Mouse (Mus musculus) kidney, embryonic 16.5 days (tissue): Measurements from ENCODE around the gene Rbm43. TPM values are rescaled to one million over a fixed set of nuclear protein-coding genes. Genes with fewer than 3 reads are reported as not detected.

Experiments
- ATAC-seq: fragments of 200-750 bp; cut with Nextera tagmentation; 2 replicates; pipeline ENCODE4 v1.8.0; 2017; ENCODE audit warnings: moderate TSS enrichment; ENCODE audit not compliant: low FRiP score, low TSS enrichment
- H3K27ac ChIP-seq: fragments of 300-500 bp; sonication (generic); 2 replicates; pipeline ENCODE4 v1.5.1; 2014; ENCODE audit warnings: low read length
- H3K27me3 ChIP-seq: fragments of 300-500 bp; sonication (generic); 2 replicates; pipeline ENCODE4 v1.6.1; 2014; ENCODE audit warnings: low read length, control low read depth, mixed read lengths; ENCODE audit not compliant: insufficient read depth
- H3K36me3 ChIP-seq: fragments of 300-500 bp; sonication (generic); 2 replicates; pipeline ENCODE4 v1.6.1; 2014; ENCODE audit warnings: low read length, control low read depth, mixed read lengths; ENCODE audit not compliant: insufficient read depth
- H3K4me1 ChIP-seq: fragments of 300-500 bp; sonication (generic); 2 replicates; pipeline ENCODE4 v1.6.1; 2014; ENCODE audit warnings: low read length, control low read depth, mixed read lengths; ENCODE audit not compliant: insufficient read depth
- H3K4me2 ChIP-seq: fragments of 300-500 bp; sonication (generic); replicated peaks from 2 replicates; pipeline ENCODE4 v1.6.1; 2014; ENCODE audit warnings: low read depth, low read length
- H3K4me3 ChIP-seq: fragments of 300-500 bp; sonication (generic); 2 replicates; pipeline ENCODE4 v1.5.1; 2014; ENCODE audit warnings: mild to moderate bottlenecking, low read length
- H3K9ac ChIP-seq: fragments of 300-500 bp; sonication (generic); replicated peaks from 2 replicates; pipeline ENCODE4 v1.6.1; 2014; ENCODE audit warnings: low read length
- H3K9me3 ChIP-seq: fragments of 300-500 bp; sonication (generic); 2 replicates; pipeline ENCODE4 v1.6.1; 2016; ENCODE audit warnings: low read length, control low read depth
- WGBS: fragments of 180-500 bp; shearing (Covaris S2); extraction: QIAGEN DNeasy Blood & Tissue Kit; methylation state at CpG from one replicate; pipeline ENCODE4 v1.1.7; 2014; 5-methylcytosine and 5-hydroxymethylcytosine counted together
- polyA plus RNA-seq: library from polyadenylated mRNA; unstranded; fragments of >200 nt; fragmentation: Nextera tagmentation; extraction: Ambion mirVana; gene quantifications from 2 replicates; pipeline ENCODE4 v1.2.1, GENCODE M21; 2015

Gene Rbm43
- 13.6 and 14.9 TPM in 2 replicates for polyA plus RNA-seq

DNA sequence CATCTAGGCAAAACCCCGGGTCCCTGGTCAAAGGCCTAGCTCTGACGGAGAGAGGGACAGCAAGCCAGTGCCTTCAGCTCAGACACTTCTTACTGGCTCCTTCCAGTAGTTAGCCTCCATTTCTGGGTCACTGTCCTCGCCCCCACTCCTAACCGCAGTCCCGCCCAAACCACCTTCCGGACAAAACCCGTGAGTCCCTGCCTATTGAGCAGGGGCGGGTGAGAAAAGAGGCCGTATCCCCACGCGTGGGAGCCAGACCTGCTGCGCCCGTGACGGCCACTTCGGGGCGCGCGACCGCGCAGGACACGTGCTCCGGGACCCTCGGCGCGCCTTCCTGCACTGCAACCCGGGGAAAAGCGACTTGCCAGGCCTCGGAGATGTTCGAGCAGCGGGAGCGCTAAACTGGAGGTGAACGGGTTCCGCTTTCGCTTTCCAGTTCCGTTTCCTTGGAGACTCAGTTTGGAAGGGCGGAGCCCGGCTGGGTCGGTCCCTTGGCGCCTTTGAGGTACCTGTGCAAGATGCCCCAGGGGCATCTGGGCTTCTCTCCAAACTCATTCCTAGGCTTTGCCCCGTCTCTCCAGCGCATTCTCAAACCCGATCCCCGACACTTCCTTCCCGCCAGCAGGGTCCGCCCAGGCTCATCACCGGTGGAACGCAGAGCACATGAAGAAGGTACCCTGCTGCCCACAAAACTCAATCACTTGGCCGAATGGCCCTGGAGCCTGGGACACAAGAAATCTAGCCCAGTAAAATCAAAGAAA lies at the start of gene Rbm43:
Gene Rbm43 (minus strand): TSS at position 590 of the 761 bp plus-strand sequence.
- no peaks in the 10 kb centered on the region for H3K36me3 ChIP-seq
- no peaks in the 10 kb centered on the region for H3K9me3 ChIP-seq
- peak within 1 kb of the TSS; percentile 69 for H3K4me2 ChIP-seq
- H3K27me3 ChIP-seq = no peaks in the 10 kb centered on the region
- ATAC-seq = peak; percentile 72
- H3K4me3 ChIP-seq = peak within 1 kb of the TSS; percentile 70
- WGBS = under 1% methylated on average over 48 of the region's 48 CpGs
- peak within 1 kb of the TSS; percentile 76 for H3K9ac ChIP-seq
- H3K27ac ChIP-seq = peak within 1 kb of the TSS; percentile 44
- H3K4me1 ChIP-seq = 0 out of 2 replicates have a peak, but pooled peaks cover 3% of the 10 kb centered on the region

DNA sequence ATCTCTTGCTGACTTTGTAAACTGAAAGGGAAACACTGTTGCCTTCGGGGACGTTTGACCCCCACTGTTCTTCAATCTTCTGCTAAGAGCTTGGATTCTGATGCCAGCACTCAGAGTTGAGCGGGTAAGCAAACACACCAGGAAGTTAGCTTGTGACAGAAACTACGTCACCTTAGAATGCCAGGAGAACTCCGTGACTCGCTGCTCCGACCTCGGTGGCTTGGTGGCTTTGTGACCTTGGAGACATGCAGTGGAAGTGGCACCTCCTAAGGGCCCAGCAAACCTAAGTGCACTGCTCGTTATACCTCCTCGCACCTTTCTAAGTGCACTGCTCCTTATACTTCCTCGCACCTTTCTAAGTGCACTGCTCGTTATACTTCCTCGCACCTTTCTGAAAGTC lies 47.3 kb upstream of the Rbm43 start:
- WGBS = 50% methylated on average over 13 of the region's 13 CpGs
- no peaks in the 10 kb centered on the region for H3K27me3 ChIP-seq
- peak overlapping the region; percentile 65 for H3K27ac ChIP-seq
- ATAC-seq = no peak
- no peak overlapping the region for H3K9ac ChIP-seq
- H3K4me1 ChIP-seq = peaks cover 9% of the 10 kb centered on the region
- H3K9me3 ChIP-seq = peaks cover 10% of the 10 kb centered on the region
- H3K4me3 ChIP-seq = no peak overlapping the region
- H3K36me3 ChIP-seq = no peaks in the 10 kb centered on the region
- H3K4me2 ChIP-seq = 0 out of 2 replicates have a peak overlapping the region, but pooled peaks have one; percentile 1

DNA sequence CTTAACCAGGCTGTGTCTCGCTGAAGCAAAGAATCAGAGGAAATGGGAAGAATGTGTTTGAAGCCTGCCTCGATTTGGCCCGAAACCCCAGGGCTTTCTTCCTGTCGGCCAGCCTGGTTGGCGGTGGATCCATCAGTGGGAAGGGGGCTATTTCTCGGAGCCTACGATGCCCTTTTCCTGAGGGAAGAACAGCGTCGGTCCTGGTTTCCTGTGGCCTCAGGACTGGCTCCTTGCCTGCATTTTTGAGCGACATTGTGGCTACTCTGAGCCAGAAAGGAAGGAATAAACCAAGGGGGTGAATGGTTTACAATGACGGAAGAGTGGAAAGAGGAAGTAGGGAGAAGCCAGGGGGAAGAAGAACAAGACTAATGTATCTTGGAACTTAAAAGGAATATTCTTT lies 46.7 kb upstream of the Rbm43 start:
- peak; percentile 49; the same call in 1 of the 2 replicates for ATAC-seq
- 54% methylated on average over 11 of the region's 11 CpGs for WGBS
- Histone ChIP-seq H3K4me2 (peak overlapping the region; percentile 26; the same call in 1 of the 2 replicates), H3K36me3 (no peaks in the 10 kb centered on the region), H3K9me3 (peaks cover 10% of the 10 kb centered on the region), H3K27me3 (no peaks in the 10 kb centered on the region), H3K4me3 (no peak overlapping the region), H3K27ac (peak overlapping the region; percentile 79), H3K4me1 (peaks cover 9% of the 10 kb centered on the region), H3K9ac (0 out of 2 replicates have a peak overlapping the region, but pooled peaks have one; percentile 2)

DNA sequence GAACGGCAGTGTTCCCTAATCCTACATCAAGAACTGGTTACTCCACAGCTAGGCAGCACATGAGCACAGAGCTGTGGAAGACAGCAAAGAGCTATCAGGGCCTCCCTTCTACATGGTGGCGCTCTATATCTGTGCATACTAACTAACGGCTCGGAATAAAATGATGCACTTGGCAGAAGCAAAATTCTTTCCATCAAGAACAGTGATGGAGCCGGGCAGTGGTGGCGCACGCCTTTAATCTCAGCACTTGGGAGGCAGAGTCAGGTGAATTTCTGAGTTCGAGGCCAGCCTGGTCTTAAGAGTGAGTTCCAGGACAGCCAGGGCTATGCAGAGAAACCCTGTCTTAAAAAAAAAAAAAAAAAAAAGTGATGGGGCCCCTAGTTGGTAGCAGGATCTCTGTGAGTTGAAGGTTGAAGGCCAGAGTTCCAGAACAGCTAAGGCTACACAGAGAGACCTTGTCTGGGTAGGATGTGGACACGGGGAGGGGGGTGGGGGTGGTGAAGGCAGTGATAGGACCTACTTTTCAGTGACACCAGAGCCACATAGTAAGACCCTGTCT lies 38.5 kb upstream of the Rbm43 start, which contains the start of gene Nmi:
Gene Nmi (minus strand): TSS at position 85 of the 559 bp plus-strand sequence.
- H3K4me1 ChIP-seq = no peaks in the 10 kb centered on the region
- no peaks in the 10 kb centered on the region; the same call in none of the 2 replicates for H3K9me3 ChIP-seq
- H3K9ac ChIP-seq = peak within 1 kb of the TSS; percentile 84
- H3K36me3 ChIP-seq = no peaks in the 10 kb centered on the region
- H3K4me3 ChIP-seq = peak within 1 kb of the TSS; percentile 73
- ATAC-seq = peak; percentile 58; the same call in 1 of the 2 replicates
- H3K27me3 ChIP-seq = no peaks in the 10 kb centered on the region
- H3K27ac ChIP-seq = peak within 1 kb of the TSS; percentile 85
- H3K4me2 ChIP-seq = peak within 1 kb of the TSS; percentile 67
- WGBS = 68% methylated on average over 9 of the region's 9 CpGs

DNA sequence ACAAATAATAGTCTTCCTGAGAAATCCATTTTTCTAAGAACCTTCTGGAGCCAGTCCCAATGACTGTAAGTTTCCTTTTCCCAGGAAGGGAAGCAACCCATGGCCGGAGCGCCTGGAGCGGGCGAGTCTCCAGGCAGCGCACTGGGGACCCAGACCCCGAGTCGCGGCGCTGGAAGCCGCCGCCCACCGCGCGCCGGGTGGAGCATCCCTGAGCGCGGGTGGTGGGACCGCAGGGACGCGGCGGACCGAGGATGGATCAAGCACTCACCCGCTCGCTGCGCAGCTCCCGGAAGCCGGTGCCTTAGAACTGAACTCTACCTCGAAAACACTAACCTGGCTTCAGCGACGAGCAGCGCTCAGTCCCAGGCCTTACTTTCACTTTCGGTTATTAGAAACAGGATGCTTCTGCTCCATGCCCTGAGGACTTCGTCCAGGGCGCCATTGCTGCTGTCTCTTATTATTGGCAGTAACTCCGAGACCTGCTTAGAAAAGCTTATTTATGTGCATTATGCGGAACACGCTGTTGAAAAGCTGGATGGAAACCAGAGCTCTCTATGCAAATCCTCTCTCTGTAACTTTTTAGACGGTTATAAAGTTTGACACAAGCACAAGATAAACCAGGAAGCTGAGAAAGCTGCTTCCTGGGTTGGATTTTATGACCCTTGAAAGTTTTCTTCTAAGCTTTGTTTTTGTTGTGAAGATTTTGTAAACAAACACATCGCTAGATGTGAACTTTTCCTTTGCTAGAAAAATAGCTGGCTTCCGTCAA lies 37.9 kb upstream of the Rbm43 start:
- H3K4me3 ChIP-seq = peak overlapping the region; percentile 73
- H3K4me1 ChIP-seq = no peaks in the 10 kb centered on the region
- peak overlapping the region; percentile 85 for H3K27ac ChIP-seq
- H3K9ac ChIP-seq = peak overlapping the region; percentile 84
- peak; percentile 85 for ATAC-seq
- no peaks in the 10 kb centered on the region for H3K27me3 ChIP-seq
- H3K9me3 ChIP-seq = no peaks in the 10 kb centered on the region; the same call in 1 of the 2 replicates
- 1% methylated on average over 40 of the region's 40 CpGs for WGBS
- peak overlapping the region; percentile 67 for H3K4me2 ChIP-seq
- no peaks in the 10 kb centered on the region for H3K36me3 ChIP-seq

DNA sequence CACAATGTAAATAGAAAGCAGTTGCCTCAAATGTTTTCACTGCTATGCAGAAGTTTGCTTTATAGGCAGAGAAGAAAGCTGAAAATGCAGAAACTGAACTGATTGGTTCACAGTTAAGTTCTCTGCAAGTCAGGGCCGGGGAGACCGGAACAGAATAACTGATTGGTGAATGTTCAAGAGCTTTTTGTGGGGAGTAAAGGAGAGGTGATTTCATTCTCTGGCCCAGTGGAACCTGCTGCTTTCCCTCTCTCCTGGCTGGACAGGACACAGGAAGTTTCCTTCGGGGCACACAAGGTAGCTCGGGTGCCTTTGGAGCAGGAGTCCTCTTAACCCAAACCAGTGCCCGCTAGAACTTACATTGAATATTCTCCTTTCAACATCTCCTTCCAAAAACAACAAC lies 37.2 kb upstream of the Rbm43 start:
- Histone ChIP-seq H3K4me1 (no peaks in the 10 kb centered on the region), H3K4me3 (peak overlapping the region; percentile 73), H3K27me3 (no peaks in the 10 kb centered on the region), H3K9me3 (no peaks in the 10 kb centered on the region; the same call in 1 of the 2 replicates), H3K4me2 (peak overlapping the region; percentile 67), H3K27ac (peak overlapping the region; percentile 85), H3K36me3 (no peaks in the 10 kb centered on the region), H3K9ac (no peak overlapping the region)
- ATAC-seq = peak; percentile 75
- WGBS = 57% methylated on average over 5 of the region's 5 CpGs

DNA sequence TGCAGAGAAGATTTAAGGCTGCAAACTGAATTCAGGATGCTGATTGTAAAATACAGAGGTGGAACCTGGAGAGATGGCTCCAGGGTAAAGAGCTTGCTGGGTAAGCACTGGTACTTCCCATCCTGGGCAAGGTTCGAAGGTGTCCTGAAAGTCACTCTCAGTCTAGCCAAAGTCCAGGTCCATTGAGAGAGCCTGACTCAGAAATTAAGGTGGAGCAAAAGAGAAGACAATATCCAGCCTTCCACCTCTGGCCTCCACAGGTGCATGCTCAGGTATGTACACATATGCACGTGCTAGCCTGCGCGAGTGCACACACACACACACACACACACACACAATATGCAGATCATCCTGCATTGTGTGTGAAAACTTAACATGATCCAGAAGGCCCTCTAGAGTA lies 35.9 kb upstream of the Rbm43 start:
- Histone ChIP-seq H3K4me2 (no peak overlapping the region), H3K9me3 (no peaks in the 10 kb centered on the region; the same call in 1 of the 2 replicates), H3K9ac (no peak overlapping the region), H3K4me1 (no peaks in the 10 kb centered on the region), H3K4me3 (no peak overlapping the region), H3K27ac (no peak overlapping the region), H3K27me3 (no peaks in the 10 kb centered on the region), H3K36me3 (no peaks in the 10 kb centered on the region)
- WGBS = 93% methylated on average over 4 of the region's 4 CpGs
- no peak for ATAC-seq

DNA sequence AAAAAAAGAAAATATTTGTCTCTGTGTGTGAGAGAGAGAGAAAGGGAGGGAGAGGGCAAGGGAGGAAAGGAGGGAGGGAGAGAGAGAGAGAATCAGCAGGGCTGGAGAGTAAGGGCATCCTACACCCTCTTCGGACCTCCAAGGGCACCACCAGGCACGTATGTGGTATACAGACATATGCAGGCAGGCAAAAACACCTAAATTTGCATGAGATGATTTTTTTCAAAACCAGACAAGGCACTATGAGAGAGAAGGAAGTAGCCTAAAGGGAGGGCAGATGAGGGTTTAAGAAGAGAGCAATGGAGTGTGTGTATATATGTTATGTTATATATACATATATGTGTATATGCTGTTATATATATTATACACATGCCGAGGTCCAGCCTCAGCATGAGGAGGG lies 32.3 kb upstream of the Rbm43 start:
- Histone ChIP-seq H3K4me3 (no peak overlapping the region), H3K27me3 (no peaks in the 10 kb centered on the region), H3K9me3 (no peaks in the 10 kb centered on the region; the same call in 1 of the 2 replicates), H3K4me1 (no peaks in the 10 kb centered on the region), H3K36me3 (no peaks in the 10 kb centered on the region), H3K9ac (no peak overlapping the region), H3K27ac (no peak overlapping the region), H3K4me2 (no peak overlapping the region)
- 87% methylated on average over 3 of the region's 3 CpGs for WGBS
- no peak for ATAC-seq

DNA sequence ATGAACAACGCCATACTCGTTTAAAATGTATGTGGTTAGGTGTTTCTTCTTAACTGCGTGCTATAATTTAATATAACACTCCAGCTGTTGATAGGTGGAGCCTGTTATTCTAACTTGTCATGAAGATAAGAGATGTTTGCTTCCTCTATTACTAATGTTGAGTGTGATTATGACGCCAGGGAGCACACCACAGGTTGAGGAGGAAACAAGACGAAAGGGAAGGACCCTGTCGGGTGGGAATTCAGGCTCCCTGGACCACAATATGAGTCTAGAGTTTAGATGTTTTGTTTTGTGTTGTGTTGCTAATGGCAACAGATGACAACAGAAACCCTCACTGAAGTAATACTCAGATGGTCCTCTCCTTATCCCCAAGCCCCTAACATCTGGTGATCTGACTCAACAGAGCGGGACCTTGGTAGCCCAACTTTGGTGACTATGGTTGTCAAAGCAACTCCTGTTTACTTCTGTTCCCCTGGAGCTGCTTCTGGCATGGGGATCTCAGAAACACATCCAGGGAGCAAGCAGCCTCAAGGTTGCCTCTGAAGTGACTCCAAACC lies 18.8 kb upstream of the Rbm43 start:
- Histone ChIP-seq H3K4me1 (no peaks in the 10 kb centered on the region), H3K4me2 (no peak overlapping the region), H3K9me3 (no peaks in the 10 kb centered on the region), H3K27me3 (no peaks in the 10 kb centered on the region), H3K9ac (no peak overlapping the region), H3K36me3 (no peaks in the 10 kb centered on the region), H3K27ac (no peak overlapping the region), H3K4me3 (no peak overlapping the region)
- no peak for ATAC-seq
- WGBS = 82% methylated on average over 7 of the region's 7 CpGs
